Mouse (Mus musculus) right cerebral cortex, postnatal 25 days (tissue): Measurements from ENCODE around the gene Zdhhc6.

Source experiments
- DNase-seq: peaks from one replicate; pipeline ENCODE4 v3.0.0; 2022

The Zdhhc6 gene

DNA sequence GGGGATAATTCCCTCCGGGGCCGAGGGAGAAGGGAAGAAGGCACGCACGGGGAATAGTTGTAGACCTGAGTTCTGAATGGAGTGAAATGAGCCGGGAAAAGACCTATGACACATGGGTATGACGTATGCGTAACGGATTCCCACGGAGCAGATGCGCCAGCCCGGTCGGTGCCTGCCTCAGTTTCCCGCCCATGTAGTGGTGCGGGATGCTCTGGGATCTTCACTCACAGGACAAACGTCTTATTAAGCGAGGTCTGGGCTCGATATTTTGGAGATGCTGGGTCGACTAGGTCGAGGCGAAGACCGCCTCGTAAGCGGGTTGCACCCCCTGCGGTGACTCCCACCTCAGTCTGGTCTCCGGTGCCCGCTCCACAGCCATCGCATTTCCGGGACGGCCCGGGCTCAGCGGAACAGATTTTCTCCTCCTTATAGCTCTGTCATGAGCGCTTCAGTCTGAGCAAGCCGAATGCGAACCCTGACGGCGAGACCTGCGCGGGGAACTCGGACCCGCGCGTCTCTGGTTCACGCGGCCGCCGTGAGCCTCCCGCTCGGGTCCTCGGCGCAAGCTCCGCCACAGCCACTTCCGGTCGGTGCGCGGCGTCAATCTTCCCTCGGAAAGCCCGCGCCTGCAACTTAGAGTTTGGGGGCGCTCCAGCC is at the start of gene Zdhhc6:
Zdhhc6 (minus strand) TSS at position 581 of the 657 bp plus-strand sequence.
- DNase-seq, result peak; percentile 86

DNA sequence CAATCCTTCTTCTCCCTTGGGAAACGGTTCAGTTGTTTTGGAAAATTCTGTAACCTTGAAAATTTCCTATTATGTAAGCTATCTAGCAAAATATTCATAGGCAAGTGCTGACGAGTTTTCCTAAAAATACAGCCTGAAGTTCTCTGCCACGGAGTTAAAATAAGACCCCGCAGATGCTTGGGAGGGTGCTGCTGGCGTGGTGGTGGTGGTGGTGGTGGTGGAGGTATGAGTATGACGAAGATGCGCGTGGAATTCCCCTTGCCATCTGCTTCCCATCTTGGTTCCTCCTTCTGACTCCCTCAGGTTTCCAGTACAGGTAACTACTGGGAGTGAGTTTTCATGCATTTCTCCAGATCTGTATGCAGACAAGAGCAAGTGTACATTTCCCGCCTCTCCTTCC is 46.8 kb upstream of the Zdhhc6 start:
- peak; percentile 69 for DNase-seq

DNA sequence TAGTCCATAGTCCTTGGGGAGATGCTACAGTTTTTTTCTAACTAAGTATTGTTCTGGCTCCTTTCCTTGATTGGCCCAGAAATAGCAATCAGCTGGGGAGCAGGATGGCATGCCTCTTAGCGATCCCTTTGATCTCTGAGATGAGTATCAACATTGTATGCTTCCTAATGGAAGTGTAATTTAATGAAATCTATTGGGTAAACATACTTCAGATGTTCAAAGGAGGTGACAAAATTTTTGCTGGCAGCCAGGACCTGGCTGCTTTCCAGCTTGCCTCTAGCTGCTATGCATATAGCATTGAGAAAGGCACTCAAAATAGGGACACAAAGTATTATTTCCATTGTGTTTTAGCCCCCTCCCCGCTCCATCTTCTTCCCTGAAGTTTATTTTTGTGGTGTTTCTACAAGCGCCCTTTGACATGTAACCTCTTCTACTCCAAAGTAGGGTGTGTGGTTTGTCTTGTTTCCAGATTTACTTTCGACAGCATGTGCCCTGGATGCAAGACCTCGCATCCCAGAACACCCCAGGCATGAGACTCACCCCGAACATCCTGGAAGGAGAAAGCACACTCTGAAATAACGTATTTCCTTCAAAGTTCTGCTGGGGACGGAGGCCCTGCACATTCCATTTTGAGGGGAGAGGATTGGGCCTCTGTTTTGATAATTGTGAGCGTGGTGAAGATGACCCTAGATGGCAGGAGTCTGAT is 35.0 kb upstream of the Zdhhc6 start:
- no peak for DNase-seq

DNA sequence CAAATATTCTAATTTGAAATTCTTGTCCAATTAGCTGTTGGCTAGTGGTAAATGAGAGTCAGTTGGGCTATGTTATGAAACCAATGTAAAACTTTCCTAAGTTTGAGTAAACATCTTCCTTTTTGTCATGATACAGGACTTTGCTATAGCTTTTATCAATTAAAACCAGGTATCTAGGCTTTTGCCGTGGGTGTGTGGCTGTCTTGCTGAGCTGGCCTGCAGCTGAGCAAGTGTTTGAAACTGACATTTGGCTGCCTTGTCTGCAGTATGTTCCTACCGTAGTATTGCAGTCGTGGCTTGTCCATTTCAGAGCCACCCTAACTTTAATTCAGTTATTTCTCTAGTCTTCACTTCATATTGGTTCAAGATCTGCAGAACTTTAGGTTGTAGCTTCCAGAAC is 32.4 kb upstream of the Zdhhc6 start:
- DNase-seq, result no peak

DNA sequence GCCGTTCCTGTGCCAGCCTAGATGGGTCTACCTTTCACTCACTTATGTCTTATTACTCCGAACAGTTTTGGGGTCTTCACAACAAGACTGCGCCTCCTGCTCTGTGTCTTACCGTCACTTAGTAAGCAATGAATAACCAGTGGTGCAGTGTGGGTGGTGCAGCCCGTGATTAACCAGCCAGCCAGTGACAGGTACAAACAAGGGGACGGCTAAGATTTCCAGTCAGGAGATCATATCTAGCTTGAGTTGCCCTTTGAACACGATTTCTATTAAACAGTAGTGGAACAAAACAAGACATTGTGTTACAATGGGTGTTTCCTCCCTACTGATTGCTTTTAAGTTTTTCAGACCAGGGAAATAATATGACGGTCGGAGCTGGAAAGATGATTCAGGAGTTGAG is 27.4 kb upstream of the Zdhhc6 start:
- DNase-seq, result no peak

DNA sequence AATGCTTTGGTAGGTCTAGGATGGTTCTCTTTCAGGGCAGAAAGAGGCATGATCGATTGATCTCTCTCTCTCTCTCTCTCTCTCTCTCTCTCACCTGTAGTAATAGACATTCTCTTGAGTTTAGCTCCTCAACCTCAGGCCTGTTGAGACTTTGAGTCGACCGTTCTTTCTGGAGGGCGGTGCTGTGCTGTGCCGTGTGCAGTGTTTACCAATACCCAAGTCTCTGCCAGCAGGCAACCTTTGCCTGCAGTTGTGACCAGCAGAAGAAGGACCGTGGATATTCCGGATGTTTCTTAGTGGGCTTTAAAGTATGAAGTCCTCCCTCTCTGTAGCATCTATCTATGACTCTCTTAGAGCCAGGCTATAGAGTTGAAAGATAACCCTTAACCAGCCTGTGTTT is 26.6 kb upstream of the Zdhhc6 start:
- DNase-seq, result no peak

DNA sequence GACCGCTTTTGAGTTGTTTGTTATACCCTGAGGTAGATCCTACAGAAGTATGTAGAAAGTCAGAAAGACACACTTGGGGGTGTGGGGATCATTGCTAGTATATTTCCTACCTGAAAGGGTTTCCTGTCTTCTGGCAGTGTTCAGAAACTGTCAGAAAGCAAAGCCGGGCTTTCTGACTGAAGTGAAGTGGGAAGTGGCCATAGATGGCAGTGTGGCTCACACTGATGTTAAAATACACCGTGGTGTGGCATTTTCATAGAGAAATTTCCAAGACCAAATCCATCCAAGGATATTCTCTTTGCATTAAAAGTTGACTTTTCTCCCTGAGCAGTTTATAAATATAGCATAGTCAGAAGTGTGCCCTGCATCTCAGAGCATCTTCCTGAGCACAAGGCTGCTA is 25.5 kb upstream of the Zdhhc6 start:
- no peak for DNase-seq

DNA sequence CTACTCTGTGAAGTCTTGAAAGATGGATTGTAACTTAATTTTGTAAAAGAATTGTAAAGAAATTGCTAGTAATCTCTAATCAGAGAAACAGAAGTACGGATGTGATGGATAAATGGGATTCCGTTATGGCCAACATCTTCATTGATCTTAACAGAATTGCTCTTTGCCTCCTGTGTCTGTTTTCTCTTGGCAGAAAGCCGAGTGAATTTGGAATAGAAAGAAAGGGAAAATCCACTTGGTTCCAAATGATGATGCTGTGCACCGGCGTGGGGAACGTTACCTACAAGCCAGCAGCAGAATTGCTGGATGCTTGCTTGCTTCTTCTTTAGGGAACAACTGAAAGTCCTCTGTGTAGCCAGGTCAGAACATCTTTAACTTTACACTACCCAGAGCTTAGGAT is 24.7 kb upstream of the Zdhhc6 start:
- no peak for DNase-seq

DNA sequence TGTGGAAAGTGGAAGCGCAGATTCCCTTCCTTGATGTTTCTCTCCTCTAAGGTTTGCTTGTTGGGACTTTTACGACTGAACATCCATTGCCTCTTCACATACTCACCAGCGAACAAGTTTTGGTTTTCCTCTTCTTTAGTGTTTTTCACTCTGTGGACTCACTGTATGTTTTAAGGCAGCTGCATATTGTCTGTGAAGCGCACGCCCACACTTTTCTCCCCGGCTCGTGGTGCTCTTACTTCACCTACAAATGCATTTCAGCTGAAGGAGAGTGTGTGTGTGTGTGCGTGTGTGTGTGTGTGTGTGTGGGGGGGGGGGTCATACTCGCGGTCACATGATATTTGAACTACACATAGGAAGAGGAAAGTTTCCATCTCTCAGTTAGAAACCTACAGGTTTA is 21.8 kb upstream of the Zdhhc6 start:
- DNase-seq, result no peak

DNA sequence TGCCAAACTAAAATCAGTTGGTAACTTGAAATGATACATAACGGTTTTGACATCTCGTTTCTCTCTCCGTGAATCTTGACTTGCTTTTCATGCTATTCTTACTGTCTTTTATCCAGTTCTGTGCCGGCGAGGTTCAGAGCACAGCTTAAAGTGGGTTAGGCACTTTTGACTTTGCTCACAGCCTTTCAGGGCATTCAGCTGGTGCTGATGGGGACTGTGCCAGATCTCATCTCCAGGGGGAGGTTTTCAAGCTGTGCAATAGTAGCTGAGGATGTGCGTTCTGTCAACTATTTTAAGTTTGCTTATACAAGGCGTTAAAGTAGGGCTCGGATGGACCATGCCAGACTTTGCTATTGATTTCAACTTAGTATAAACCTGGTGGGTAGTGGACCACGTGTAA is 21.2 kb upstream of the Zdhhc6 start:
- no peak for DNase-seq

DNA sequence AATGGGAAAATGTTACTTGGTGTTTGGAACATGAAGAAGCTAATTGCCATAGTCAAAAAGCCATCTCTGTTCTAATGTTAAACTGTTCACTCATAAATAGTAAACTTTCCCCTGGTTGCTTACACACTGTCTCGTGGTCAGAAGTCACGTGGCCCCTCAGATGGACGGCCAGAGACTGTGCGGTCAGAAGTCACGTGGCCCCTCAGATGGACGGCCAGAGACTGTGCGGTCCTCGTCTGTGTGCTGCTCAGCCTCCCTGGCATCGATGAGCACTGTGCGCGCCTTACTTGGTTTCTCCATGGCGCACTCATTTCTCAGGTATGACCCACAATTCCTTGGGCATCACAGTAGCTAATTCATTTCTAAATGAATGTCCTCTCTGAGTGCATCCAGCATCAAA is 20.6 kb upstream of the Zdhhc6 start:
- DNase-seq, result no peak

DNA sequence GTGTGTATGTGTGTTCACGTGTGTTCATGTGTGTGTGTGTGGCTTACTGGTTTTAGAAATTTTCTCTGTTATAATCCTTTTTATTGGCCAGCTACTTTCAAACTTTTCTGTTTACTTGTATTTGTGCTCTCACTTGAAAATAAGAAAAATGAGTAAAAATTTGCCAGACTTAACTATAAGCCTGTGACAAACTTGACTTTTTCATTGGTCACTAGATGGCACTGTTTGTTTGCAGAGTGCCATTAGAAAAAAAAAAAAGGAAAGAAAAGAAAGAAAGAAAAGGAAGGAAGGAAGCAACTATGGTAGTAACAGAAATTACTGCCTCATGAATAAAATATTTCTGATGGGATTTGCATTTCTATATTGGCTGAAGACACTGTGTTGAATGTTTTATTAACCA is 20.0 kb upstream of the Zdhhc6 start:
- DNase-seq, result no peak

DNA sequence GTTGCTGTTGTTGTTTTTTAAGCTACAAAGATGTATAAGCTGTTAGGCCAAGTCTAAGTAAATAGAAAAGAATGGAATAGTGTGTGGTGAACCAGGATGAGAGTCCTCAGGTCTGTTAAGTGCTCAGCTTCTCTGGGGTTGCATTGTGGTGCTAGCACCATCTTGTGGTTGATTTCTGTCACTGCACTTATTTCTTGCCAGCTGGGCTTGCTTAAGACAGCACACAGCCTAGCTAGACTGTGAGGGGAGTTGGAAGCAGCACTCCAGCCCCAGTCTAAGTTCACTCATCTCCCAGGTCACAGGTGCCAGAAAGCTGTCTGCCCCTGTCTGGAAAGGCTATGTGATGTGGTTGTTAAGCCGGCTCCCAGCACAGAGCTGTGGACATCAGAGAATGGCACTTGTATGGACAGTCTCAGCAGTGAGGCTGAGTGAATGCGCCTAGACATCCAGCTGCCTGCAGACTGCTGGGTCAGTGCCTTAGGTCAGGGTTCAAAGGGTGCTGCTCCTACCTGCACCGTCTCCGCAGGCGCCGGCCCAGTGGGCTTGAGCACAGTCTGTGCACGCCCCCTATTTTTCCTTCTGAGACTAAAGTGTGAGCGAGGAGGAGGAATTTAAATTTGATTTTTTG is 16.9 kb upstream of the Zdhhc6 start:
- peak; percentile 68 for DNase-seq

DNA sequence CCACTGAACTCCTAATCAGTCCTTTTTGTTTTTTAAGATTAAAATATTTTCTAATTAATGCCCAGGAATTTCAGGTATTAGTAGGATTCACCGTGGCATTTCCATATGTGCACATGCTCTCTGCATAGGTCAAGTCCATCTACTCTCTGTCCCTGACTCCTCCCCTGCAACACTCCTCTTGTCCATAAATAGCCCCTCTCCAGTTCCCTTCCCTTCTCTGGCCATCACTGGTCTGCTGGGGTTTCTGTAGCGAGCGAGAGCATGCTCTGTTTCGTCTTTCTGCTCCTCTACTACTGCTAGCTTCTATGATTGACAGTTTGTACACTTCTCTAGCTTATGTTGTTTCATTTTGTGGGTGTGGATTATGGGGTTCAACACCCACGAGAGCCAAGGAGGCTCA is 15.9 kb upstream of the Zdhhc6 start:
- DNase-seq, result no peak

DNA sequence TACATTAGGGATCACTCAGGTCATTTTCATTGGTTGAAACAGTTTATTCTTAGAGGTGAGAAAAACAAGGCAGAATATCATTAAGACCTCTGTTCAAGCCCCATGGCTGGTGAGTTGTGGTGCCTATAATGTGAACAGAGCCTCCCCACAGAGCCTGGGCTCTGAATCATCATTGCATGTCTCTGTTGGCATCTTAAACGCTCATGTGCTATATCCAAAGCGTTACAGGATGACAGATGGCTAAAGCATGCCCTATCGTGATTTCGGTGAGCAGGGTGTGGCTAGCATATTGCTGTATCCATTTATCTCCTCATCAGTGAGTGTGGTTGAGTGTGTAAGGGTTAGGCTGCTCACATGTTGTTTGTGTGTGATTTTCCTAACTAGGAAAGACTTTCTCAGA is 11.7 kb upstream of the Zdhhc6 start:
- DNase-seq, result no peak

DNA sequence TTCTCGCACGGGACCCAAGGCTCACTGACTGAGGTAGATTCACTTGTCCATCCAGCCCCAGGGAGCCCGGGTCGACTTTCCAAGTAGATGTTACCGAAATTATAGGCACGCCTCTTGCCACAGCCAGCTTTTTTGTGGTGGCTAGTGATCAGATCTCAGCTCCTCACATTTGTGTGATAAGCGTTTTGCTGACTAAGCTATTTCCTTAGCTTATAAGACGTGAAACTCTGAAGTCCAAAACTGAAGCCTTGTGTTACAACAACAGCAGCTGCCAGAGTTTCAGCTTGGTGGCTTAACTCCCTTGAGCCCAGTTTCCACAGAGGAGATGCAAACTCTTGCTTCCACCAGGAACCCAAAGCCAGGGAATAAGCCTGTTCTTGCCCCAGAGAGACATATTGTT is 6.8 kb upstream of the Zdhhc6 start:
- no peak for DNase-seq

DNA sequence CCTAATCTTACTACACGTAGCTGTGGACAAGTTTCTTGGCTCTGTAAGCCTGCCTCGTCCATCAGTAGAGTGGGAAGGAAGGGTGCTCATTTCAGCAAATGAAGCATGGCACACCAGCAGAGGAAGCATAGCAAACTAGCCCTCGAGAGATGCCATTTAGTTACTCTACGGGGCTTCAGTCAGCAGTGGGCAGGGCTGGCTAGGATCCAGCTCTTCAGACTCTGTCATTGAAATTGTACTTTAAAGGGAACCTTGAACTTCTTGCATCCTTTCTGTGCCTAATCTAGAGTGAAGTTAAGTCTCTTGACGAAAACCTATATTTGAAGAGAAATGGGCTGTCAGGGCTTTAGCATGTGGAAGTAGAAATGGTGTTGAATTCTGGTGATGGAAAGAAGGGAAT is 3.7 kb upstream of the Zdhhc6 start:
- DNase-seq, result no peak

DNA sequence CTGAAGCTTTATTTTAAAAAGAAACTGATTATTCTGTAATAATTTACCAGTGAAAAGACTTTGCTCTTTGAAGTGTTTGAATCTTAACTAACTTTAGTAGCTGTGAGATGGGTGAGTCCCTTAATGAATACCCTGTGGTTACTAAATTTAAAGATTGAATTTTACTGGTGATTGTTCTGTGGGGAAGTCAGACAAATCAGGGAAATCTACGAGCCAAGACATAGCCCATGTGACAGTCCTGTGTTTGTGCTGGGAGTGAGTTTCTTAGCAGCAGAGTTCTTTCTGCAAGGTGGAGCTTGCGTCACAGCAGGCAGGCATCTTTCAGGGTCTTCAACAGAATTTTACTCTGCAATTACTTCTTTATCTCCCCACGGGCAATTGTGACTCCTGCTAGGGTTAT is 3.2 kb upstream of the Zdhhc6 start:
- no peak for DNase-seq

DNA sequence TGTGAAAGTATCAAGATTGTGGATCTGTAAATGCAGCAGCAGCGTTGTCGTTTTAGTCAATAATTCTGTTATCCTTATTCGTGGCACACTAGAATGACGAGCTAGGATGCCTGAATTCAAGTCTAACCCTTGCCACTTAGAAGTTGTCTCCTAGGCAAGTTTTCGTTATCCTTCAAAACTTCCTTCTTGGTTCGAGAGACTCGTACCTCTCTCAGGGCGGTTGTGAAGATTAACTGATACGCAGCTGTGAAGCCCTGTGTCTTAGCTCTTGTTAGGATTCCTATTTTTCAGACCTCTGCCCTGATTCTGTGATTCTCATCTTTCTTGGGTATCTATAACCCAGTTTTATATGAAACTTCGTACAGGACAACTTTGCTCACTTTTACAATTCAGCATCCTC is 1.1 kb upstream of the Zdhhc6 start:
- DNase-seq, result no peak

DNA sequence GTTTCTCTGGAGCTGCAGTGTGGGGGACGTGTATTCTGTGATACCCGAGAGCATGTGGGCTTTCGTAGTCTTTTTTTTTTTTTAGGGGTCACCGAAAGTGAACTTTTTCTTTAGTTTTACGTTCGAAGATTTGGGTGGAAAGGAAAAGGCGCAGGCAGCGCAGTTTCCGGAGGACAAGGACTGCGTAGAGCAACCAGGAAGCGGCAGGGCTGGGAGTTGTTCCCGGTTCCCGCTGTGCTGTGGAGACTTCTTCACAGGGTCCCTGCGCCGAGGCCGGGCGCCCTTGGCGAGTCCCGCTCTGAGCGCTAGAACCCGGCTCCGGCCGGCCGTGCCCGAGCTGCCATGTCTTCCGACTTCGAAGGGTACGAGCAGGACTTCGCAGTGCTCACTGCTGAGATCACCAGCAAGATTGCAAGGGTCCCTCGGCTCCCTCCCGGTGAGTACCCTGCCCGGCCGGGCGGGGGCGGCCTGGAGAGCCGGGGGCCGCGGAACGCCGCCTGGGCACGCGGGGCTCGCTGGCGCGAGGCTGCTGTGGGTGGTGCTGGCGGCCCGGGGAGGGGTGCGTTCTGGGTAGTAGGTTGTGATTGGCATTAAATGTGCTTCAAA is 380 bp upstream of the Zdhhc6 start, which contains the start of gene Vti1a:
Vti1a (plus strand) TSS at position 187 of the 606 bp plus-strand sequence.
- peak; percentile 87 for DNase-seq

DNA sequence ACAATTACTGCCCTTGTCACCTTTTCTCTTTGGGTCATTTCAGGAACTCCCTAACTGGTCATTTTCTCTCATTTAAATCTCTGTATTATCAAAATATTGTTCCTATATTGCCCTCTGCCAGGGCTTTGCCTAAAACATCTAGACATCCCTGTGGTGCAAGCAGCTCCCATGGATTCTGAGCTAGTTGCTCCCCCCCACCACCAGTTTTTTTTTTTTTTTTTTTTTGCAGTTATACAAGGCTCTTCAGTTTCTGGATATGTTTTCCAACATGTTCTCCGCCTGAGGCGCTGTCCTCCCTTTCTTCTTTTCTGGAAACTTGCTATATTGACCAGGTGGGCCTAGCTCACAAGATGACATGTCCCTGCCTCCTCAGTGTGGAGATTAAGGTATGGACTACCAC is 2.2 kb downstream of the Zdhhc6 start:
- DNase-seq, result no peak

DNA sequence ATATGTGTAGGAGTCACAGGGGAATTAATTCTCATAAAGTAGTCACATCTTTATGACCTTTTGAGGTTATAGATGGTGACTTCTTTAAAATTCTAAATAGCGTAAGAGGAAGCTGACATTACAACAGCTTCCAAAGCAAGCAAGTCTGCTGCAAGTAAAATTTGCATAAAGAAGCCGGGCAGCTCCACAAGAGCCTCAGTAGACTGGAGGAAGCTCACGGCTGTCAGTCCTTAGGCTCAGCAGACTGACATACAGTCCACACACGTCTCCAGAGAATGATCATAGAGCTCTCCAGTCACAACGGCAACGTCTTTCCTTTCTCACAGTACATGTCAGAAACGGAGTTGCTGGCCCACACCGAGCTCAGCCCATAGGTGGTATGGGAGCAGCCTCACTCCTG is 4.0 kb downstream of the Zdhhc6 start:
- DNase-seq, result no peak

DNA sequence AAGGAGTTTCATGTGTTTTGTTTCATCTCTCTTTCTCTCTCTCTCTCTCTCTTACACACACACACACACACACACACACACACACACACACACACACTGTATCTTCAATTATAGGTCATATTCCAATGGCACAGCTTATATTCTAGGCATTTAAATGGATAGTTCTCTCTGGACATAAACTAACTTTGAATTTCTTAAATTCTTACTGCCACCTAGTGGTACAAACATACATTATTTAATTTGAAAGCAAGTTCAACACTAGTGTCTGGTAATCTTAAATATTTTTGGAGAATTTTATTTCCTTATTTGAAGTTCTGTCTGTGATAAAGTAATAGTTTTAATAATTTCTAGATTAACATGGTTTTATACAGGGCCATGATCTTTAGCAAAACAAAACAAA is 10.8 kb downstream of the Zdhhc6 start:
- no peak for DNase-seq

DNA sequence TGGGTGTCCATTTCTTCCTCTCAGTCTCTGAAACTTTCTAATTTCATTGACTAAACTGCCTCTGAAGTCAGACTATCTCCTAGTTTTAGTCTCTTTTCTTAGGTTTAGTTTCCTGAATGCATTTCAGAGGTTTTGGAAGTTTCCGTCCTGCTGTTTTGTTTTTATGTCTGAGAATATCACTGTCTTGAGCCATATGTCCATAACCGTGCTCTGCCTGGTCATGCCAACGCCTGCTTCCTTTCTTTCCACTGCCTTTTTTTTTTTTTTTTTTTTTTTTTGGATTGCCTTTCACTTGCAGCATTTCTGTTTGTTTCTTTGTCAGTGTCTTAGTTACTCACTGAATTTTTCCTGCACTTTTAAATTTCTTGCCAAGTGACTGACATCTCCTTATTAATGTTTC is 15.3 kb downstream of the Zdhhc6 start:
- DNase-seq, result no peak
